Mouse (Mus musculus): Measurements from ENCODE around the gene Ror2. TPM values are rescaled to one million over a fixed set of nuclear protein-coding genes. Genes with fewer than 3 reads are reported as not detected.
A peak's percentile ranks its signal among the peaks of the same experiment; 100 is the strongest.

Gene Ror2
- polyA plus RNA-seq, 1 experiment from 2014 or later, result 16.4 TPM

DNA sequence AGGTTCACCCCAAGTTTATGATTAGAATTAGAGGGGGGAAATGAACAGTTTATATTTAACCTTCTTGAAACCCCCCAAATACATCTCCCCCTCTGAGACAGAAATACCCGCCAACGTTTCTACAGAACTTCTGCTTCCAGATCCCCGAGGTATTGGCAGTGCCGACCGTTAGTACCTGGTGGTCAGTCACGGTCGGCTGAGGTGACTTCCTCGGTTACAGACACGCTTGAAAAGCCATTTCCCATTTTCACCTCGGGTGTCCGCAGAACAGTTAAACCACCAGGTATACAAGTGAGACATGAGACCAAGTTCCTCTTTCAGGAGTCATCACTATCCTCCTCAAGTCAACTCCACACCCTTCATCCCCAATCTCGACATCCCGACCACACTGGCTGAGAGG, 179.2 kb downstream of the Ror2 start:
- WGBS, result 80% methylated on average over 13 of the region's 13 CpGs

GRCm38 (mm10) chr13:53099771-53100682, 185.9 kb downstream of the Ror2 start:
- H3K4me2 ChIP-seq, result peak overlapping the region; percentile 41
- WGBS, result 25% methylated on average over 17 of the region's 17 CpGs
- peak; percentile 60; the same call in 1 of the 2 replicates for ATAC-seq (ENCODE audit: extremely low read depth, insufficient number of reproducible peaks, low FRiP score, low TSS enrichment)

More for the DNA sequence above, 179.2 kb downstream of the Ror2 start:
- peaks cover 29% of the 10 kb centered on the region for H3K36me3 ChIP-seq
- no peak overlapping the region for H3K4me2 ChIP-seq
- no peak overlapping the region for H3K27ac ChIP-seq (replicated peaks)
- no peaks in the 10 kb centered on the region for H3K27me3 ChIP-seq (replicated peaks)
- no peak overlapping the region for H3K4me3 ChIP-seq
- peaks cover 13% of the 10 kb centered on the region for H3K4me1 ChIP-seq
- no peak for ATAC-seq (ENCODE audit: extremely low read depth, insufficient number of reproducible peaks, low FRiP score, low TSS enrichment)
- H3K9me3 ChIP-seq, result no peaks in the 10 kb centered on the region
- no peak overlapping the region for H3K9ac ChIP-seq

GRCm38 (mm10) chr13:53096615-53097014, 189.3 kb downstream of the Ror2 start:
- Histone ChIP-seq H3K36me3 (no peaks in the 10 kb centered on the region), H3K27ac (replicated peaks) (no peak overlapping the region), H3K9ac (no peak overlapping the region), H3K9me3 (no peaks in the 10 kb centered on the region), H3K4me2 (no peak overlapping the region), H3K27me3 (replicated peaks) (peaks cover 15% of the 10 kb centered on the region), H3K4me1 (peaks cover 41% of the 10 kb centered on the region), H3K4me3 (no peak overlapping the region)
- ATAC-seq (ENCODE audit: extremely low read depth, insufficient number of reproducible peaks, low FRiP score, low TSS enrichment), result no peak
- 14% methylated on average over 8 of the region's 8 CpGs for WGBS

More at GRCm38 (mm10) chr13:53099771-53100682, 185.9 kb downstream of the Ror2 start:
- Histone ChIP-seq H3K27me3 (replicated peaks) (peaks cover 15% of the 10 kb centered on the region), H3K9ac (no peak overlapping the region), H3K27ac (replicated peaks) (peak overlapping the region; percentile 77), H3K9me3 (no peaks in the 10 kb centered on the region), H3K4me3 (0 out of 2 replicates have a peak overlapping the region, but pooled peaks have one; percentile 5), H3K4me1 (peaks cover 32% of the 10 kb centered on the region), H3K36me3 (no peaks in the 10 kb centered on the region)

GRCm38 (mm10) chr13:53095222-53095621, 190.7 kb downstream of the Ror2 start:
- 66% methylated on average over 17 of the region's 17 CpGs for WGBS
- no peak overlapping the region for H3K9ac ChIP-seq
- peaks cover 41% of the 10 kb centered on the region for H3K4me1 ChIP-seq
- H3K27me3 ChIP-seq (replicated peaks), result peaks cover 15% of the 10 kb centered on the region
- H3K4me3 ChIP-seq, result no peak overlapping the region
- H3K27ac ChIP-seq (replicated peaks), result peak overlapping the region; percentile 43
- no peak for ATAC-seq (ENCODE audit: extremely low read depth, insufficient number of reproducible peaks, low FRiP score, low TSS enrichment)
- H3K4me2 ChIP-seq, result no peak overlapping the region
- no peaks in the 10 kb centered on the region for H3K9me3 ChIP-seq
- no peaks in the 10 kb centered on the region for H3K36me3 ChIP-seq

- no peak overlapping the region for H3K9ac ChIP-seq
- H3K27me3 ChIP-seq (replicated peaks), result peaks cover 15% of the 10 kb centered on the region
- peaks cover 35% of the 10 kb centered on the region for H3K4me1 ChIP-seq
- no peak overlapping the region for H3K4me3 ChIP-seq
- no peak for ATAC-seq (ENCODE audit: extremely low read depth, insufficient number of reproducible peaks, low FRiP score, low TSS enrichment)
- no peaks in the 10 kb centered on the region for H3K36me3 ChIP-seq
- H3K27ac ChIP-seq (replicated peaks), result peak overlapping the region; percentile 43
- H3K9me3 ChIP-seq, result no peaks in the 10 kb centered on the region
- no peak overlapping the region for H3K4me2 ChIP-seq
- 59% methylated on average over 8 of the region's 8 CpGs for WGBS
These were observed 191.3 kb downstream of the Ror2 start for GRCm38 (mm10) chr13:53094658-53095057.

- Histone ChIP-seq H3K4me1 (peaks cover 34% of the 10 kb centered on the region), H3K4me3 (no peak overlapping the region), H3K27me3 (replicated peaks) (peaks cover 10% of the 10 kb centered on the region), H3K9ac (no peak overlapping the region), H3K36me3 (no peaks in the 10 kb centered on the region), H3K27ac (replicated peaks) (no peak overlapping the region), H3K9me3 (no peaks in the 10 kb centered on the region), H3K4me2 (no peak overlapping the region)
- ATAC-seq (ENCODE audit: extremely low read depth, insufficient number of reproducible peaks, low FRiP score, low TSS enrichment), result no peak
- 58% methylated on average over 4 of the region's 4 CpGs for WGBS
These were observed 192.5 kb downstream of the Ror2 start for GRCm38 (mm10) chr13:53093407-53093806.

- no peak overlapping the region for H3K4me3 ChIP-seq
- H3K36me3 ChIP-seq, result no peaks in the 10 kb centered on the region
- H3K27me3 ChIP-seq (replicated peaks), result no peaks in the 10 kb centered on the region
- 81% methylated on average over 23 of the region's 23 CpGs for WGBS
- H3K9me3 ChIP-seq, result no peaks in the 10 kb centered on the region
- peaks cover 14% of the 10 kb centered on the region for H3K4me1 ChIP-seq
- no peak overlapping the region for H3K4me2 ChIP-seq
- no peak overlapping the region for H3K27ac ChIP-seq (replicated peaks)
- no peak for ATAC-seq (ENCODE audit: extremely low read depth, insufficient number of reproducible peaks, low FRiP score, low TSS enrichment)
- H3K9ac ChIP-seq, result no peak overlapping the region
These were observed 199.2 kb downstream of the Ror2 start for GRCm38 (mm10) chr13:53086552-53087282.

DNA sequence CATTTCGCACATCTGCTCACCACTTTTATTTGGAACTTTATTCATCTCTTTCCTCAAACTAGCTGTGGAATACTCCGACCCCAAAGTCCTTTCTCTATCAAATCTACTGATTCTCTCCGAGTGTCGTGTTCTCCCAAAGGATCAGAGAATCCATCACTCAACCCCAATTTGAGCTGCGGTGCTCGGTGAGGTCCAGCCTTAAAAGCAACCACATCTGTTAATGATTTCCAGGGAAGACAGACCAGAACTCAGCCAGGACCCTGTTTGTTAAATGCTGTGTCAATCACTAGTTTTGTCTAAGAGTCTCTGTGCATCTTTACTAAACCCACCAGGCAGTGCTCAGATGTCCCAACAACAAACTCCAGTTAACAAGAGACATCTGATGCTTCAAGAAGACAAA, 204.1 kb downstream of the Ror2 start:
- Histone ChIP-seq H3K27ac (replicated peaks) (no peak overlapping the region), H3K4me1 (peaks cover 4% of the 10 kb centered on the region; the same call in 1 of the 2 replicates), H3K27me3 (replicated peaks) (no peaks in the 10 kb centered on the region), H3K36me3 (no peaks in the 10 kb centered on the region), H3K4me3 (no peak overlapping the region), H3K9ac (no peak overlapping the region), H3K4me2 (no peak overlapping the region), H3K9me3 (no peaks in the 10 kb centered on the region)
- 57% methylated on average over 6 of the region's 6 CpGs for WGBS
- no peak for ATAC-seq (ENCODE audit: extremely low read depth, insufficient number of reproducible peaks, low FRiP score, low TSS enrichment)

DNA sequence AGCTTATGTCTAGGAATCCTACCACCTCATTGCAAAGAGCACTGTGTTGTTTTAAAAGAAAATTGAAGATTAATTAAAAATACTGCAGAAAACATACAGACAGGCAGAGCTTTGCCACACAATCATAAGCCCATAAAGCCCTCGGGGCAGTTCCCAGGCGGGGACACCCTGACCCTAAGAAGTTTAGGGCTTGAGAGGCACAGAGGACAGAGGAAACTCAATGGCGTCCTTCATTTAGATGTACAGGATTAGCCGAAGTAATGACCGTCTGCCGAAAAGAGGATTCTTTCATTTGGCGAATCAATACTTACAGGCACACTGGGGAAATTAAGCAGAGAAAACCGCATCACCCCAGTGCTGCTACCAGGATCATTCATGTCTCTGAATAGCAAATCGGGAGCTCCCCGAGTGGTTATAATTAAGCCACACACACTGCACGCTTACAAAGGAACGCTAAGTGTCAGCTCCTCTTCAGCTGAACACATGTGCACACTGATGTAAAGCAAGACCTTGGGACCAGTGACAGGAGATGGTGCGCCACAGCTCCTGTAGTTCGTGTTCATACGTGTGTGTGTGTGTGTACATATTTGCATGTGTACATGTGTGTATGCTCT, 208.1 kb downstream of the Ror2 start:
- no peaks in the 10 kb centered on the region for H3K36me3 ChIP-seq
- H3K4me1 ChIP-seq, result no peaks in the 10 kb centered on the region
- no peak overlapping the region for H3K4me2 ChIP-seq
- 88% methylated on average over 15 of the region's 15 CpGs for WGBS
- ATAC-seq (ENCODE audit: extremely low read depth, insufficient number of reproducible peaks, low FRiP score, low TSS enrichment), result no peak
- H3K27ac ChIP-seq (replicated peaks), result no peak overlapping the region
- H3K4me3 ChIP-seq, result no peak overlapping the region
- H3K27me3 ChIP-seq (replicated peaks), result no peaks in the 10 kb centered on the region
- no peak overlapping the region for H3K9ac ChIP-seq
- H3K9me3 ChIP-seq, result 0 out of 2 replicates have a peak, but pooled peaks cover 2% of the 10 kb centered on the region

DNA sequence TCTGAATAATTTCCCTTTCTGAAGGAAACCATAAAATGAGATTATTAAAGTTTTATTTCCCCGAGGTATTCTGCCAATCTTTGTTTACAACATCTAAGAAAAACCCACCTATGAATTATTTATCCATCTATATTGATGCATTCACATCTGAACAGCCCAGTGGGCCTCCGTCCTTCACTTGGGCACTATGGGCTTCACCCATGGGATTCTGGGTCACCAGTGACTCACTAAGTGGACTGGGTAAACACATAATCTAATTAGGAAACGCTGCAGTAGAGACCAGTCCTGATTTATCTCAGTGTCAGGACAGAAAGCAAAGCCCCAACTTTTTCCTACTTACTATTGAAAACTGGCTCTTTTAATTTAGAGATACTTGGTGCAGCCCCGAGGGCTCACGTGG, 210.9 kb downstream of the Ror2 start:
- Histone ChIP-seq H3K27ac (replicated peaks) (no peak overlapping the region), H3K9me3 (0 out of 2 replicates have a peak, but pooled peaks cover 2% of the 10 kb centered on the region), H3K27me3 (replicated peaks) (no peaks in the 10 kb centered on the region), H3K4me3 (no peak overlapping the region), H3K4me1 (no peaks in the 10 kb centered on the region), H3K9ac (no peak overlapping the region), H3K4me2 (no peak overlapping the region), H3K36me3 (no peaks in the 10 kb centered on the region)
- ATAC-seq (ENCODE audit: extremely low read depth, insufficient number of reproducible peaks, low FRiP score, low TSS enrichment), result no peak
- WGBS, result 62% methylated on average over 5 of the region's 5 CpGs

GRCm38 (mm10) chr13:53069076-53069690, 216.7 kb downstream of the Ror2 start:
- no peaks in the 10 kb centered on the region for H3K36me3 ChIP-seq
- 0 out of 2 replicates have a peak, but pooled peaks cover 1% of the 10 kb centered on the region for H3K9me3 ChIP-seq
- peaks cover 17% of the 10 kb centered on the region for H3K4me1 ChIP-seq
- no peak overlapping the region for H3K4me3 ChIP-seq
- H3K27me3 ChIP-seq (replicated peaks), result no peaks in the 10 kb centered on the region
- ATAC-seq (ENCODE audit: extremely low read depth, insufficient number of reproducible peaks, low FRiP score, low TSS enrichment), result no peak
- WGBS, result 60% methylated on average over 22 of the region's 22 CpGs
- H3K4me2 ChIP-seq, result no peak overlapping the region
- H3K27ac ChIP-seq (replicated peaks), result no peak overlapping the region
- no peak overlapping the region for H3K9ac ChIP-seq

Measured in heart, embryonic 13.5 days (tissue).